In the genomic region with DNA sequence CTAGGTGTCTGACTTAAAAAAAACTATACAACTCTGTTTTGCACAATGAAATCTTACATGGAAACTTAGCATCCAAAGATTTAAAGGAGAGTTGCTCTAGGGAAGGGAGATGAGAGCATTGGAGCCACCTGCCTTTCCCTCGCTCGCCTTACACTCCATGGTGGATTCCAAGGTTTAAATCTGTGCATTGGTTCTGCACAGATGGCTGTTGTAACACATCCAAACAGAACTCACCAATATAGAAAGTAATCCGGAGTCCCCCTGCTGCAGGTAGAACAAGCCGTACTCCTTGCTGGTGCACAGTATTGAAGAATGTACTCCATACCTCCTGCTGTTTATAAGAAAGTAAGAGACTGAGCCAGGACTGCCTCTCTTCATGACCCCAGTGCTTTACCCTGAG, we compare ENCODE assay signal across 19 mouse cellular contexts. TPM values are rescaled to one million over a fixed set of nuclear protein-coding genes. Genes with fewer than 3 reads are reported as not detected.
"Had no signal": no experiment of that assay in that cellular context is flagged by ENCODE, and none has a peak within 500 bp of the region (broad histone marks: within the 10 kb centered on the region; RNA-seq: fewer than 3 reads in every experiment).

No protein-coding gene starts in this region.

- H3K9ac ChIP-seq: intestine, embryonic 15.5 days; limb, embryonic 13.5 days; liver, embryonic 15.5 days; midbrain, embryonic 13.5 days; neural tube, embryonic 15.5 days had no signal

- DNase-seq: kidney, adult 18-20 months; kidney, postnatal 10 days; kidney, postnatal 4 days; lung, adult 2 months; lung, postnatal 36 days; thymus, adult 18-20 months; thymus, postnatal 14 days had no signal

- H3K4me3 ChIP-seq: intestine, embryonic 15.5 days; limb, embryonic 13.5 days; liver, embryonic 15.5 days; midbrain, embryonic 13.5 days; neural tube, embryonic 15.5 days had no signal

- H3K9me3 ChIP-seq: intestine, embryonic 15.5 days; limb, embryonic 13.5 days; liver, embryonic 15.5 days; midbrain, embryonic 13.5 days; neural tube, embryonic 15.5 days had no signal

- H3K4me1 ChIP-seq: intestine, embryonic 15.5 days; limb, embryonic 13.5 days; liver, embryonic 15.5 days; midbrain, embryonic 13.5 days; neural tube, embryonic 15.5 days had no signal

- H3K4me2 ChIP-seq: intestine, embryonic 15.5 days; limb, embryonic 13.5 days; liver, embryonic 15.5 days; midbrain, embryonic 13.5 days; neural tube, embryonic 15.5 days had no signal

- H3K27ac ChIP-seq: intestine, embryonic 15.5 days; limb, embryonic 13.5 days; liver, embryonic 15.5 days; midbrain, embryonic 13.5 days; neural tube, embryonic 15.5 days; stomach, postnatal 0 days had no signal

- ATAC-seq: intestine, embryonic 15.5 days; lung, postnatal 0 days; midbrain, embryonic 13.5 days had no signal

- H3K27me3 ChIP-seq: intestine, embryonic 15.5 days; limb, embryonic 13.5 days; liver, embryonic 15.5 days; midbrain, embryonic 13.5 days; neural tube, embryonic 15.5 days had no signal

RNA-seq across cellular contexts. Expression of gene Ccnb1ip1, which starts 19.0 kb away (rescaled TPM):
- total RNA-seq: megakaryocyte progenitor cell, adult 5-6 weeks; midbrain, postnatal 0 days had no signal
- polyA plus RNA-seq: intestine, embryonic 15.5 days; kidney, embryonic 14.5 days; limb, embryonic 13.5 days; liver, adult 2 months; liver, embryonic 15.5 days; lung, adult 2 months; lung, postnatal 0 days; midbrain, postnatal 0 days; neural tube, embryonic 11.5 days; neural tube, embryonic 15.5 days; stomach, postnatal 0 days had no signal
